Mouse (Mus musculus) embryonic facial prominence, embryonic 13.5 days (tissue): Measurements from ENCODE around the gene Prok1. TPM values are rescaled to one million over a fixed set of nuclear protein-coding genes. Genes with fewer than 3 reads are reported as not detected.

Experiments used
- ATAC-seq: fragments of 200-750 bp; cut with Nextera tagmentation; 2 replicates; pipeline ENCODE4 v1.8.0; 2017; ENCODE audit warnings: low read depth; ENCODE audit not compliant: insufficient number of reproducible peaks, insufficient read depth, low FRiP score, low TSS enrichment
- H3K27ac ChIP-seq: fragments of 300-500 bp; sonication (generic); 2 replicates; pipeline ENCODE4 v1.5.1; 2015; ENCODE audit warnings: moderate library complexity, mild to moderate bottlenecking, inconsistent platforms
- H3K27me3 ChIP-seq: fragments of 300-500 bp; sonication (generic); 2 replicates; pipeline ENCODE4 v1.6.1; 2015; ENCODE audit warnings: mild to moderate bottlenecking, inconsistent platforms
- H3K36me3 ChIP-seq: fragments of 300-500 bp; sonication (generic); 2 replicates; pipeline ENCODE4 v1.6.1; 2015; ENCODE audit warnings: mild to moderate bottlenecking, inconsistent platforms
- H3K4me1 ChIP-seq: fragments of 300-500 bp; sonication (generic); 2 replicates; pipeline ENCODE4 v1.6.1; 2015; ENCODE audit warnings: inconsistent platforms
- H3K4me2 ChIP-seq: fragments of 300-500 bp; sonication (generic); 2 replicates; pipeline ENCODE4 v1.6.1; 2015; ENCODE audit warnings: moderate library complexity, mild to moderate bottlenecking, inconsistent platforms
- H3K4me3 ChIP-seq: fragments of 300-500 bp; sonication (generic); 2 replicates; pipeline ENCODE4 v1.5.1; 2015; ENCODE audit warnings: mild to moderate bottlenecking, inconsistent platforms
- H3K9ac ChIP-seq: fragments of 300-500 bp; sonication (generic); 2 replicates; pipeline ENCODE4 v1.6.1; 2015; ENCODE audit warnings: mild to moderate bottlenecking, inconsistent platforms
- H3K9me3 ChIP-seq: fragments of 300-500 bp; sonication (generic); 2 replicates; pipeline ENCODE4 v1.6.1; 2016; ENCODE audit warnings: inconsistent platforms
- WGBS: fragments of 180-500 bp; shearing (Covaris S2); methylation state at CpG from one replicate; pipeline ENCODE4 v1.1.7; 2015; ENCODE audit warnings: mixed read lengths; 5-methylcytosine and 5-hydroxymethylcytosine counted together
- polyA plus RNA-seq: library from polyadenylated mRNA; unstranded; fragments of >200 nt; fragmentation: Nextera tagmentation; extraction: Ambion mirVana; gene quantifications from 2 replicates; pipeline ENCODE4 v1.2.1, GENCODE M21; 2015

The Prok1 gene
- polyA plus RNA-seq, 1 experiment from 2014 or later, result 0.13 TPM

DNA sequence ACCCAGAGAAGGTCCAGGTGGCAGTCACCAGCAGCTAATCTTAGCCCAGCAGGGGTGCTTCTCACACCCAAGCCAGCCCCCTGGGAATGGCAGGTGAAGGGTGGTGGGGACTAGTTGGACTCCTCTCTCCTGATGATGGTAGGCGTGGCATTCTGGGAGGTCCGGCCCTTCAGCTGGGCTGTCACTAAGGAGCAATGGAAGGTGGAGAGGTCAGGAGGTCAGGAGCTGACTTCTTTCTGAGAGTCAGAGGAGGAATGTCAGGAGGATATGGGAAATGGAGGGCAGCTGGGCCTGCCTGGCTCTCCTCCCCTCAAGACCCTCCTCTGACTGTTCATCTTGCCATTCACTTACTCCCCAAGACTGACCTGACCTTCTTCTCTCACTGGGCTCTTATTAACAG is 1.5 kb downstream of the Prok1 start:
- ATAC-seq, result no peak
- Histone ChIP-seq H3K27me3 (peaks cover 3% of the 10 kb centered on the region), H3K4me3 (no peak overlapping the region), H3K4me1 (peaks cover 9% of the 10 kb centered on the region; the same call in 1 of the 2 replicates), H3K27ac (no peak overlapping the region), H3K9ac (no peak overlapping the region), H3K4me2 (no peak overlapping the region), H3K36me3 (no peaks in the 10 kb centered on the region), H3K9me3 (no peaks in the 10 kb centered on the region)
- 47% methylated on average over 2 of the region's 2 CpGs for WGBS

GRCm38 (mm10) chr3:107233945-107234344 is 5.6 kb downstream of the Prok1 start:
- WGBS, result 33% methylated on average over 2 of the region's 2 CpGs
- Histone ChIP-seq H3K36me3 (no peaks in the 10 kb centered on the region), H3K4me1 (peaks cover 12% of the 10 kb centered on the region), H3K27me3 (peaks cover 10% of the 10 kb centered on the region), H3K9ac (no peak overlapping the region; the same call in 1 of the 2 replicates), H3K4me3 (no peak overlapping the region), H3K27ac (no peak overlapping the region), H3K4me2 (no peak overlapping the region), H3K9me3 (no peaks in the 10 kb centered on the region)
- no peak for ATAC-seq

DNA sequence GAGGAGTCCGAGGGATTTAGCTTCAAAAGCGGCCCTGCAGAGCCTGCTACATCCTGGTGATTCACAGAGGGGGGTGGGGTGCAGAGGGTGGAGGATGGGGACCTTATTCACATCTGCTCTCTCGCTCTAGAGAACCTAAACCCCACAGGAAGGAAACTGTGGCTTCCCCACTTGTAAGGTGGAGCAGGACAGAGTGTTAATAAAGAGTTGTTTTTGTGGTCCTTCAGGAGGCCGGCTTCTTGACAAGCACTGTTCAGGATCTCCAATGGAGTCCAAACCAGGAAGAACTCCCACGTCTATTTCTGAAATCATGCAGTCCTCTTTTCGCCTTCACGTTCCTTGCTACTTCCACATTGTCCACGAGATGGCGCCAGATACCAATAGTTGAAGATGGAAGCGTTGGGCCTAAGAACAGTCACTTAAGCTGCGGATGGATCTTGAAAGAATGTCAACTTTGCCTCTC is 6.1 kb downstream of the Prok1 start:
- H3K4me3 ChIP-seq, result no peak overlapping the region
- peaks cover 12% of the 10 kb centered on the region for H3K4me1 ChIP-seq
- peak overlapping the region; percentile 40 for H3K4me2 ChIP-seq
- no peak overlapping the region for H3K9ac ChIP-seq
- no peak for ATAC-seq
- H3K9me3 ChIP-seq, result no peaks in the 10 kb centered on the region
- no peak overlapping the region for H3K27ac ChIP-seq
- WGBS, result 9% methylated on average over 11 of the region's 11 CpGs
- peaks cover 10% of the 10 kb centered on the region for H3K27me3 ChIP-seq
- no peaks in the 10 kb centered on the region for H3K36me3 ChIP-seq

DNA sequence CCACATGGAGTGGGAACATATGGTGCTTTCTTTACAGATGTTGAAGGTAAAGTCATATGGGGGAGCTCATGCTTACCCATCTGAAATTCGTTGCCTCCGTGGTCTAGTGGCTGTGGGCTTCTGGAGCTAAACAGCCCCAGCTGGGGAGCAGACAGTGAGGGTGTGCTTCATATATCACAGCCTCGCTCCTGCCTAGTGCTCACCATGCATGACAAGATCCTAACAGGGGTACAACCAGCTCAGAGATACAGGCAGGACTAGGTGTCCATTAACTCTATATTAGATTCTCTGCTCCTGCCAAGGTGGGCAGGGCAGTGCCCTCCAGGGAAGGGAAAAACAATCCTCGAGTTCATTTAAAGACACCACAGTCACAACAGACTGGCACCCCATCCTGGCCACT is 8.3 kb downstream of the Prok1 start:
- no peaks in the 10 kb centered on the region for H3K9me3 ChIP-seq
- no peak overlapping the region for H3K9ac ChIP-seq
- H3K4me3 ChIP-seq, result no peak overlapping the region
- no peak for ATAC-seq
- peaks cover 10% of the 10 kb centered on the region for H3K27me3 ChIP-seq
- H3K4me1 ChIP-seq, result peaks cover 12% of the 10 kb centered on the region
- H3K27ac ChIP-seq, result no peak overlapping the region
- 37% methylated on average over 4 of the region's 4 CpGs for WGBS
- H3K4me2 ChIP-seq, result no peak overlapping the region
- H3K36me3 ChIP-seq, result no peaks in the 10 kb centered on the region

DNA sequence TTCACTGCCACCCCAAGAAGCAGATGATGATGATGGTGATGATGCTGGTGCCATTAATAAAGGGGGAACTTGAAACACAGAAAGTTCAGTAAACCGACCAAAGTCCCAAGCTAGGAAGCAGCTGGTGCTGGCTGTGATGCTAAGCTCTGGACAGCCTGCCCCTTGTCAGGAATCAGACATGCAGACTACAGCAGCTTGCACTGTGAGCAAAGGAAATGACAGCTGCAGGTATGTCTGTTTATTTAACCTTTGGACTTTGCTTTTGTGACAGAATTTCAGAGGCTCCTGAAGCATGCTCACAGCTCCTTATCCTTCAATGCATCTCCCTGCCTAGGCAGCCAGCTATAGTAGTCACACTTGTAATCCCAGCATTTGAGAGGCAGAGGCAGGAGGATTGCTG is 9.0 kb downstream of the Prok1 start, which contains the start of gene A630076J17Rik:
Gene A630076J17Rik, plus strand, starts transcription at position 88 of the 400 bp plus-strand sequence.
- WGBS, result 40% methylated on average over 1 of the region's 1 CpGs
- Histone ChIP-seq H3K4me1 (peaks cover 12% of the 10 kb centered on the region), H3K27ac (no peak within 1 kb of the TSS), H3K27me3 (peaks cover 10% of the 10 kb centered on the region), H3K9me3 (no peaks in the 10 kb centered on the region), H3K9ac (no peak within 1 kb of the TSS), H3K4me3 (no peak within 1 kb of the TSS), H3K4me2 (no peak within 1 kb of the TSS), H3K36me3 (no peaks in the 10 kb centered on the region)
- no peak for ATAC-seq

- WGBS, result 62% methylated on average over 5 of the region's 5 CpGs
- no peak for ATAC-seq
- H3K4me3 ChIP-seq, result no peak overlapping the region
- H3K9me3 ChIP-seq, result no peaks in the 10 kb centered on the region
- H3K27ac ChIP-seq, result no peak overlapping the region
- peaks cover 10% of the 10 kb centered on the region for H3K27me3 ChIP-seq
- H3K9ac ChIP-seq, result no peak overlapping the region
- H3K4me1 ChIP-seq, result peaks cover 12% of the 10 kb centered on the region
- no peak overlapping the region for H3K4me2 ChIP-seq
- no peaks in the 10 kb centered on the region for H3K36me3 ChIP-seq
Measured at GRCm38 (mm10) chr3:107229822-107230221, 9.7 kb downstream of the Prok1 start.

GRCm38 (mm10) chr3:107229221-107229620 is 10.3 kb downstream of the Prok1 start:
- WGBS, result 82% methylated on average over 5 of the region's 5 CpGs
- Histone ChIP-seq H3K4me3 (no peak overlapping the region), H3K27me3 (peaks cover 10% of the 10 kb centered on the region), H3K36me3 (no peaks in the 10 kb centered on the region), H3K4me2 (no peak overlapping the region), H3K4me1 (peaks cover 12% of the 10 kb centered on the region), H3K9ac (no peak overlapping the region), H3K27ac (no peak overlapping the region), H3K9me3 (0 out of 2 replicates have a peak, but pooled peaks cover 2% of the 10 kb centered on the region)
- no peak for ATAC-seq

- H3K4me1 ChIP-seq, result peaks cover 6% of the 10 kb centered on the region; the same call in 1 of the 2 replicates
- no peak overlapping the region for H3K4me2 ChIP-seq
- H3K36me3 ChIP-seq, result no peaks in the 10 kb centered on the region
- H3K9me3 ChIP-seq, result 0 out of 2 replicates have a peak, but pooled peaks cover 4% of the 10 kb centered on the region
- 85% methylated on average over 5 of the region's 5 CpGs for WGBS
- no peak overlapping the region for H3K27ac ChIP-seq
- H3K27me3 ChIP-seq, result no peaks in the 10 kb centered on the region
- no peak overlapping the region for H3K9ac ChIP-seq
- H3K4me3 ChIP-seq, result no peak overlapping the region
- no peak for ATAC-seq
Measured at GRCm38 (mm10) chr3:107225820-107226219, 13.7 kb downstream of the Prok1 start.

DNA sequence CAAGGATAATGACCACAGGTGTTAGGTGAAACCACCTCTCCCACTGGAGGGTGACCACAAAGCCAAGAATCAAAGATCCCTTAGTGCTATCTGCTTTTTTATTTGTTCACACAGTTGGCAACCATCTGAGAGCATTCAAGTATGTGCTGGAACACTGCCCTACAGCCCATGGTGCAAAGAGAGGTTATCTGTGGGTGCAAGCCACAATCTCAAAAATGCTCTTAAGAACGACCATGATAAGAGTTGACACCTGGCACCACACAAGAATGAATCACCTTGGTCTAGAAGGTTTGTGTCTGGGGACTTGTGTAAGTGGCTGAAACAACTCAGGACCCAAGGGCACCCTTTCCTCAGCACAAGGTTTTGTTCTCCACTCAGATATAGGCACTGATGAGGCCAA is 16.3 kb downstream of the Prok1 start:
- 67% methylated on average over 1 of the region's 1 CpGs for WGBS
- H3K4me1 ChIP-seq, result no peaks in the 10 kb centered on the region
- no peak overlapping the region for H3K4me2 ChIP-seq
- H3K9me3 ChIP-seq, result 0 out of 2 replicates have a peak, but pooled peaks cover 4% of the 10 kb centered on the region
- no peak overlapping the region for H3K27ac ChIP-seq
- H3K4me3 ChIP-seq, result no peak overlapping the region
- no peaks in the 10 kb centered on the region for H3K36me3 ChIP-seq
- no peak for ATAC-seq
- H3K9ac ChIP-seq, result no peak overlapping the region
- H3K27me3 ChIP-seq, result no peaks in the 10 kb centered on the region

- no peaks in the 10 kb centered on the region for H3K36me3 ChIP-seq
Measured at GRCm38 (mm10) chr3:107221608-107222007, 17.9 kb downstream of the Prok1 start, which contains the start of gene Cym. Gene Cym (minus strand): TSS chr3:107221732.

GRCm38 (mm10) chr3:107218572-107218971 is 20.9 kb downstream of the Prok1 start:
- Histone ChIP-seq H3K4me2 (no peak overlapping the region), H3K27me3 (no peaks in the 10 kb centered on the region), H3K27ac (no peak overlapping the region), H3K4me1 (no peaks in the 10 kb centered on the region), H3K4me3 (no peak overlapping the region), H3K36me3 (no peaks in the 10 kb centered on the region), H3K9me3 (no peaks in the 10 kb centered on the region), H3K9ac (no peak overlapping the region)
- 87% methylated on average over 7 of the region's 7 CpGs for WGBS
- no peak for ATAC-seq

More at GRCm38 (mm10) chr3:107221608-107222007, 17.9 kb downstream of the Prok1 start, which contains the start of gene Cym:
- Histone ChIP-seq H3K27ac (no peak within 1 kb of the TSS), H3K4me2 (no peak within 1 kb of the TSS), H3K9ac (no peak within 1 kb of the TSS), H3K4me1 (no peaks in the 10 kb centered on the region), H3K27me3 (no peaks in the 10 kb centered on the region), H3K4me3 (no peak within 1 kb of the TSS), H3K9me3 (0 out of 2 replicates have a peak, but pooled peaks cover 4% of the 10 kb centered on the region)
- no peak for ATAC-seq
- WGBS, result 83% methylated on average over 10 of the region's 10 CpGs

GRCm38 (mm10) chr3:107217101-107217480 is 22.4 kb downstream of the Prok1 start:
- Histone ChIP-seq H3K9ac (no peak overlapping the region), H3K27ac (no peak overlapping the region), H3K27me3 (no peaks in the 10 kb centered on the region), H3K4me1 (no peaks in the 10 kb centered on the region), H3K4me2 (no peak overlapping the region), H3K9me3 (no peaks in the 10 kb centered on the region), H3K4me3 (no peak overlapping the region), H3K36me3 (no peaks in the 10 kb centered on the region)
- WGBS, result 86% methylated on average over 3 of the region's 3 CpGs
- no peak for ATAC-seq
